Mouse (Mus musculus) brain, embryonic 14.5 days (tissue): Measurements from ENCODE around the gene Tmem56. TPM values are rescaled to one million over a fixed set of nuclear protein-coding genes. Genes with fewer than 3 reads are reported as not detected.

Source experiments
- DNase-seq: peaks from one replicate; pipeline ENCODE4 v3.0.0-alpha.2; 2011; ENCODE audit warnings: low read depth
- CTCF ChIP-seq: fragments of 200-500 bp; IDR thresholded peaks from 2 replicates; pipeline ENCODE4 v1.5.1; 2012; ENCODE audit warnings: inconsistent platforms, mild to moderate bottlenecking, moderate library complexity, borderline replicate concordance; ENCODE audit not compliant: insufficient read depth, insufficient read length; ENCODE audit errors: extremely low read depth
- POLR2A ChIP-seq: fragments of 200-500 bp; IDR thresholded peaks from 2 replicates; pipeline ENCODE4 v1.6.1; 2012; ENCODE audit warnings: mild to moderate bottlenecking, inconsistent platforms, borderline replicate concordance; ENCODE audit not compliant: poor library complexity, insufficient read depth, insufficient read length, severe bottlenecking; ENCODE audit errors: extremely low read depth
- polyA plus RNA-seq: library from polyadenylated mRNA; depleted of rRNA; stranded (reverse); fragments of >200 nt; gene quantifications from 2 replicates; pipeline ENCODE4 v1.2.3, GENCODE M21; 2012

Tmem56 gene
- polyA plus RNA-seq, 1 experiment, result 2.5 TPM

DNA sequence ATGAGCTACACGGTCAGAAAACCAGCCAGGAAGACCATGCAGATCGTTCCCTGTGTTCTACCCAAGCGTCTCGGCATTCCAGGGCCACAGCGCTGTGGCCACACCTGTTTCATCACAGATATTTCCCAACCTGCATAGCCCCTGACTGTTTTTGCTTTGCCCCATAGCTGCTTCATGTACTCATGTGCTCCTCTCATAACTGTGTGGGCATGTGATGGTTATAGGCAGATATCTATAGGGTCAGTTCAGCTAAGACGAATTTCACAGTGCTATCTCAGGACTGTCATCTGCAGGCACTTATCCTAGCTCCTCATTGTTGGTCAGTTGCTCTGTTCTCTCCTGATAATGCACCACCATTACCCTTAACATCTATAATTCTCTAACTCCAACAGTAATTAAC is 18.7 kb downstream of the Tmem56 start:
- DNase-seq, result no peak
- no peak for TF ChIP-seq CTCF

DNA sequence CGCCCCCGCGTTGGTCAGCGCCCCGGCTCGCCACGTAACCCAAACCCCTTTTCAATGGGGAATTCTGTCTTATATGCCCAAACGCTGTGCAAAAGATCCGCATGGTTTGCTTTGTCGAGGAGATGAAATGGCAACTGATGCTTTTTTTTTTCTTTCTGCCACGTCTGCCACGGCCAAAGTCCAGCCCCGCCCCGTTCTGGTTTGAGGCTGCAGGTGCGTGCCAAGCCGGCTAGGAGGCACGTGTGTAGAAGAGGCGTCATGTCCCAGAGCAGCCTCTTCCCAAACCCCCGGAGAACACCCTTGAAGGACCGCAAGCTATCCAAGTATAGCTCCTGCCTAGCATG is 19.7 kb downstream of the Tmem56 start:
- TF ChIP-seq POLR2A (no peak), CTCF (no peak)
- DNase-seq, result peak; percentile 70

DNA sequence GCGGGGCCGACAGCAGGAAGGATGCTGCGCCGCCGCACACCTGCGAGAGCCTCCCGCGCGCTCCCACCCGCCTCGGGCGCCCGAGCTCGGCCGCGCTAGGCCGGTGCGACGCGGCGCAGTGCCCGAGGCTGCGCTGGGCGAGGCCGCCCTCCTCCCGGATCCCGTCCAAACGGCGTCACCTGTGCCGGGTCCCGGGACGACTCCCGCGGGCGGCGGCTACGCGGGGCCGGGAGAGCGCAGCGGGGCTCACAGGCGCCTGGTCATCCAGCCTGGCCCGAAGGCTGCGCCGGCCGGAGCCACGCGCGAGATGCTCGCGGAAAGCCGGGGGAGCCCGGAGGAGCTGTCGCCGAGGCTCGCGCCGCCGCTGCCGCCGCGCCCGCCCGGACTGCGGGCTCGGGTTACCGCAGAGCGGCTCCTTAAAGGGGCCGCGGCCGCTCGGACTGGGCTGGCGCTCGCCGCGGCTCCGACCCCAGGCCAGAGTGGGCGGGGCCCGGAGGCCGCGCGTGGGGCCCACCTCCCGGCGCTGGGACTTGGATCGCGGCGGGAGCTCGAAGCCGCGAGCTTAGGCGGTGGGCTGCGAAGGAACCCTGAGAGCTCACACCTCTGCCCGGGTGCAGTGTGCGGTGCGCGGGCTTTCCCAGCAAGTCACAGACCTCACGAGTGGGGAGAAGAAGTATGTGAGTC is 20.2 kb downstream of the Tmem56 start:
- TF ChIP-seq CTCF (no peak), POLR2A (peak; percentile 22; the same call in 1 of the 2 replicates)
- peak; percentile 72 for DNase-seq

DNA sequence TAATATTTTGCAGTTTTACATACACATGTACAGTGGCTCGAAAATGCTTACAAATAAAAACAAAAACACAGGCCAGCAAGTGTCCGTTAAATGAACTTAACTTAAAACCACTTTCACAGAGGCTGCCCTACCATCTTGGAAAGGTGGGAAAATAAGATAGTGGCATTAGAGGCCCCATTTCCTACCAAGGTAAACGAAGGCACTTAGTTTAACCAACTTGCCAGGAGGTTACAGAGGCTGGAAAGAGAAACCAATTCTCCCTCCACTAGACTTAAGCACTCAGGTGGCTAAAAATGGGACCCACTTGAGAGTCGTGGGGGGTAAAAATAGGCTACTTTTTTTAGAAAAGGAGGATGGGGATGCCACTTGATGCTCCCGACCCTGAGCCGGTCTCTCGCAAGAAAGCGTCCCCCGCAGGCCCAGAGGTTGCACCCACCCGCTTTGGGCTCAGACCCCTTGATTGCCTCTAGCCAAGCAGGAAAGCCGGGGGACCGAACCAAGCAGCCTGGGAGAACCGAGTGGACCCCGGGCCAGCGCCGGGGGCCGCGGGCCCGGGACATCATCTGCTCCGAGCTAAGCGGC is 20.9 kb downstream of the Tmem56 start:
- DNase-seq, result peak; percentile 53
- no peak for TF ChIP-seq POLR2A
- no peak for TF ChIP-seq CTCF

DNA sequence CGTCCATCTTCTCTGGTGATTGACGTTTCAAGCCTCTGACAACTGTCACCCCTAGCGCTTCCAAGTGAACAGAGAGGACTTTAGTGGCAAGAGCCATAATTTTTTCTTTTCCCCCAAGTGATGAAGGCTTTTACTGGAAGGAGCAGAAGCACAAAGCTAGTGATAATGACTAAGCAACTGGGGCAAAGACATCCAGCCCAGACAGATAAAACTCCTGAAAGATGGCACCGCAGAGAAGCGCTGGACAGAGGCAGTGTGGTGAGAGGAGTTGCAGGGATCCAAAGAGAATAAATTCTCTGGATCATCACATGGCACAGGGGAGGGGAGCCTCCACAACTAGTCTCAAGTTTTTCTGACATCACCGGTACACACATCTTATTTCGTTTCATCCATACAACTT is 21.6 kb downstream of the Tmem56 start:
- DNase-seq, result no peak
- no peak for TF ChIP-seq POLR2A
- TF ChIP-seq CTCF, result no peak

DNA sequence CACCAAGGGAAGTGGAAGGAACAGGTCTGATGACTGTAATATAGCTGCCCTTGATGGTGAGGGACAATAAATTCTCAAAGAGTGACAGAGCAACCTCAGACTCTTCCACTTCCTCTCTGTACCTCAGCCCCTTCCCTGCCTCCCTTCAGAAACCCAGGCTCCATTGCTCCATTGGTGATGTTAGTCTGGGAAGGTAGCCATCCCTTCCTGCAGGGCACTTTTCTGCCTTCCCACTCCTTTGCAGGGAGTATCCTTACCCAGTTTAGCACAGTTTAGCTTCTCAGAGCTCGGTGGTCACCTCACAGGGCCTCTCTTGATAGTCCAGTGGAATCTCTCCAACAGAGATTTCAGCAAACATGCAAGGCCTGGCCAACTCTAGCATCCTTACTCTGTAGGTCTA is 22.1 kb downstream of the Tmem56 start:
- no peak for DNase-seq
- TF ChIP-seq POLR2A (no peak), CTCF (no peak)

GRCm38 (mm10) chr3:121260041-121260440 is 22.9 kb downstream of the Tmem56 start:
- DNase-seq, result no peak
- TF ChIP-seq POLR2A, result no peak
- no peak for TF ChIP-seq CTCF

- DNase-seq, result peak; percentile 31
- no peak for TF ChIP-seq CTCF
- TF ChIP-seq POLR2A, result no peak
Observed at GRCm38 (mm10) chr3:121258521-121259478, 24.1 kb downstream of the Tmem56 start.

- TF ChIP-seq POLR2A (no peak), CTCF (no peak)
- no peak for DNase-seq
Observed at GRCm38 (mm10) chr3:121257418-121257817, 25.5 kb downstream of the Tmem56 start.

- no peak for DNase-seq
- no peak for TF ChIP-seq POLR2A
- TF ChIP-seq CTCF, result no peak
Observed at GRCm38 (mm10) chr3:121256131-121256530, 26.8 kb downstream of the Tmem56 start.

- TF ChIP-seq POLR2A (no peak), CTCF (no peak)
- no peak for DNase-seq
Observed at GRCm38 (mm10) chr3:121255501-121255900, 27.4 kb downstream of the Tmem56 start.

- DNase-seq, result peak; percentile 61
- TF ChIP-seq POLR2A (no peak), CTCF (no peak)
Observed at GRCm38 (mm10) chr3:121250576-121251433, 32.1 kb downstream of the Tmem56 start.
